Mouse (Mus musculus): ENCODE measurements around the gene Fundc1. TPM values are rescaled to one million over a fixed set of nuclear protein-coding genes. Genes with fewer than 3 reads are reported as not detected.
"Not testable (repeated sequence)": the region's sequence is repeated elsewhere in the genome, so short reads cannot be mapped to it uniquely, and the experiment has no call there.

The Fundc1 gene
- total RNA-seq (2014; fragmentation: Nextera tagmentation) (33.0 and 36.1 TPM in 2 replicates), total RNA-seq (2017) (38.0 and 54.8 TPM in 2 replicates)

DNA sequence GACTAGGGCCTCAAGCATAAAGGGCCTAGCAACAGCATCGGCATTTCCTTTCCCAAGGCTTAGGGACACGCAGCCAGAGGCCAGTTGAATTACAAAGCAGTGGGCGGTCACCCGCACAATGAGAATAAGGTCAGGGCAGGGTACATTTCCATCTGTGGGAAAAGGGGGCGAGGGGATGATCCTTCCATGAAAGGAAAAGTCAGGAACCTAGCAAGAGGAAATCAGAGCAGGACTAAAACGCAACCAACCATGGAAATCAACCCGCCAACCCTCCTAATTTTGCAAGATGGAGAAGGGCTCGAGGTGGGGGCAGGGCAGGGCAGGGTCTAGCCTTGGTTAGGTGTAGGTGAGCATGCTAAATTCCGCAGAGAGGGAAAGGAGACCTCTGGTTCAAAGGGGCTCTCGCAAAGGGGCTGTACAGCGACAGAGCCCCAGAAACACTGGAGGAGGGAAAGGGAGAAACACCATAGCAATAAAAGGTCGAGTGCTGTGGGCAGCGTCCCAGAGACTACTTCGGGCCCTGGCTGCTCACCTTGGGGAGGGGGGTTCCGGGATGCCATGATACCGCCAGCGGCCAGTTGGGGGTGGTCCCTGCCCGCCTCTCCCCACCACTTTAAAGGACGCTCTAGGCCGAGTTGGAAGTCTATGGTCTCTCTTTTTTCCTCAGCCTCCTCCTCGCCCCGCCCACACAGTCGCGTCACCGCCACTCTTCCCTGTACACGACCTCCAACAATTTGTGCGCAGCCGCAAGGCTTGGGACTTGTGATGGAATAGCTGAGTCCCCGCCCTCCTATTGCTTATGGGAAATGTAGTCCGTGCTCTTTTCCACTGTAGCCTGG lies at the start of gene Fundc1:
Fundc1 (minus strand) TSS at position 705 of the 839 bp plus-strand sequence.
- peak; percentile 100 for ATAC-seq (replicated peaks; ENCODE audit: poor library complexity, severe bottlenecking)

GRCm38 (mm10) chrX:17611253-17611652 lies 39.1 kb upstream of the Fundc1 start:
- no peak for ATAC-seq (replicated peaks; ENCODE audit: poor library complexity, severe bottlenecking)

GRCm38 (mm10) chrX:17608763-17609162 lies 36.6 kb upstream of the Fundc1 start:
- peak; percentile 95 for ATAC-seq (replicated peaks; ENCODE audit: poor library complexity, severe bottlenecking)

GRCm38 (mm10) chrX:17607668-17608067 lies 35.5 kb upstream of the Fundc1 start:
- ATAC-seq (replicated peaks; ENCODE audit: poor library complexity, severe bottlenecking), result no peak

- no peak; the same call in 1 of the 2 replicates for ATAC-seq (replicated peaks; ENCODE audit: poor library complexity, severe bottlenecking)
Observed at GRCm38 (mm10) chrX:17593331-17593730, 21.2 kb upstream of the Fundc1 start.

DNA sequence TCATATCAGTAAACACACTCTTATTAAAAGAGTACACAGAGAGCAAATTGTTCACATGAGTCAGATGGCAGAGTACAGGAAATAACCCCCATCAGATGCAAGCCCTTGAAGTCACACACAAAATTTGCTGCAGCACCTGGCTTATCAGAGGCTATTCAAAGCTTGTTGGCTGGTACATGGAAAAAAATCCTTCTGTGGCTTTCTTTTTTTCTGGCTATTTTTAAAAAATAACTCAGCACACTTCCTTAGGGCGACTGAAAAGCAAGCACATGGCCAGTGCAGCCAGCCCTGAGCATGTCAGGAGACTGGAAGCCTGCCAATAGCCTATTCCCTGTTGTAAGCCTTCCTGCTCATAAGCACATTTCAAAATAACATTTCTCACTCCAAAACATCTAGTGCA lies 18.6 kb upstream of the Fundc1 start:
- 0 out of 2 replicates have a peak, but pooled peaks have one; percentile 22 for ATAC-seq (replicated peaks; ENCODE audit: poor library complexity, severe bottlenecking)

DNA sequence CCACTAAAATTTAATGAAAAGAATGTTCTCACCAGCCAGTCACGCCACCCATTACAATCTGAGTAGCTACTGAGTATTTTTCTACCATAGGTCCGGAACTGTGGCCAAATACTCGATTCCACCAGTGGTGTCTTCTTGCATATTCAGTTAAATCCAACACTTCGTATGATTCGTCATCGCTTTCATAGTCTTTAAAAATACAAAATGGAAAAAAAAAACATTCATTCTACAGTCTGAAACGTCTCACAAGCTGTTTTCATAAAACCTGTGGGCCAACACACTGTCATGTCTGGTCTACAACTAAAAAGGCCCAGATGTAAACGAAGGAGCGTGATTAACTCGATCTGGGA lies 879 bp downstream of the Fundc1 start:
- no peak for ATAC-seq (replicated peaks; ENCODE audit: poor library complexity, severe bottlenecking)

DNA sequence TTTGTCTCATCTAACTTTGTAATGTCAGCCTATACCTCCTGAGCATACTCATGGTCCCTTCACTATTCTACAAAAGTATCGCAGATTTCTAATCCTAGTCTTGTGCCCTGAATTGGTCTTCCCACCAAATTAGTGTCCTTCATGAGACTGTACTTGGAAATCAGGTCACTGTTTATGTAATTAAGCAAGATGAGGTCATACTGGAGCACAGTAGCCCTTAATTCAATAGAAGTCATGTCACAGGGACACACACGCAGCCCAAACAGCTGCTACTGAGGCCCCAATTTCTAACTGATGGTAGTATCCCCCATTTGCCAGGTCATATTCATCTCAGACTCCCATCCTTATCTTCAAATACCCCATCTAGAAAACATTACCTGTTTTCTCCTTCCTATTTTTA lies 3.5 kb downstream of the Fundc1 start:
- ATAC-seq (replicated peaks; ENCODE audit: poor library complexity, severe bottlenecking), result no peak

GRCm38 (mm10) chrX:17565743-17566142 lies 6.4 kb downstream of the Fundc1 start:
- ATAC-seq (replicated peaks; ENCODE audit: poor library complexity, severe bottlenecking), result no peak

GRCm38 (mm10) chrX:17564732-17565131 lies 7.4 kb downstream of the Fundc1 start:
- peak; percentile 55 for ATAC-seq (replicated peaks; ENCODE audit: poor library complexity, severe bottlenecking)

DNA sequence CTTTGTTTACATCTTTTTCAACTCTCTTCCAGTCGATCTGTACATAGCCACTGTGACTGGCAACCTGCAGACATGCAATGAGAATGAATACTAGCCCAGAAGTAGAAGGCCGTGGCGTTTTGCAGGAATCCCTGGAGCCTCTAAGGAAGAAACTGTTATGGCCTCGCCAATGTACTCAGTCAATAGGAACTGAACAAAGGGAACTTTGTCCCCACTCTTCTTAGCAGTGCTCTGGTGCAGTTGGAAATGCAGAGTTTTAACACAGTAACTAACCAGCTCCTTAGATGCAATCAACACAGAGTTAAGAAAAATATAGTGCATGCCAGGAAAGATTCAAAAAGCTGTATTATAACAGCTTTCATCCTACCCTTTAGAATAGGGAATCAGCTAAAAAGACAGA lies 13.4 kb downstream of the Fundc1 start:
- ATAC-seq (replicated peaks; ENCODE audit: poor library complexity, severe bottlenecking), result no peak

- no peak for ATAC-seq (replicated peaks; ENCODE audit: poor library complexity, severe bottlenecking)
Observed at GRCm38 (mm10) chrX:17554488-17554887, 17.6 kb downstream of the Fundc1 start.

GRCm38 (mm10) chrX:17551586-17551985 lies 20.5 kb downstream of the Fundc1 start:
- ATAC-seq (replicated peaks; ENCODE audit: poor library complexity, severe bottlenecking), result not testable (repeated sequence)

GRCm38 (mm10) chrX:17547143-17547806 lies 24.9 kb downstream of the Fundc1 start:
- ATAC-seq (replicated peaks; ENCODE audit: poor library complexity, severe bottlenecking), result no peak

GRCm38 (mm10) chrX:17544860-17545492 lies 27.1 kb downstream of the Fundc1 start:
- ATAC-seq (replicated peaks; ENCODE audit: poor library complexity, severe bottlenecking), result no peak

GRCm38 (mm10) chrX:17537701-17538100 lies 34.4 kb downstream of the Fundc1 start:
- ATAC-seq (replicated peaks; ENCODE audit: poor library complexity, severe bottlenecking), result 0 out of 2 replicates have a peak, but pooled peaks have one; percentile 46

GRCm38 (mm10) chrX:17527008-17527407 lies 45.1 kb downstream of the Fundc1 start:
- ATAC-seq (replicated peaks; ENCODE audit: poor library complexity, severe bottlenecking), result no peak

DNA sequence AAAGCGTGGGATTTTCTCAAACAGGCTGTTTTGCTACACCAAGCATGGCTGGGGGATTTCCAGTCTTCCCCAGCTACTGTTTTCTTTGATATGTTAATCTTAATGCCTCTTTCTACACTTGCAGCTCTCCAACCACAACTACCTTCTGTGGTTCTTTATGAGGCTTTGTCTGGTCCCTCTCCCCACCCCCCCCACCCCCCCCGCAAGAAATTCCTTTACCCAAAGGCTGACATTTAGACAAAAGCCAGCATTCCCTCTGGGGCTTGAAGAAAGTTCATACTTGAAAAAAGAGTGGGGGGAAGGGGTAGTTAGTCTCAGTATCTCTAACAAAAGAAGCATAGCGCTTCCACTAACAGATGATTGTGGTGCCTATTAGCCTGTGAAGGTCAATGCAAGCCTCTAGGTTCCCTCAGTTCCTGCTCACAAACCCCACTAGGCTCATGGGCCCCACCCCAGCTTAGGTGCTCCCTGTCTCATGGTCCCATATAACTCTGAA lies 50.9 kb downstream of the Fundc1 start:
- no peak for ATAC-seq (replicated peaks; ENCODE audit: poor library complexity, severe bottlenecking)

GRCm38 (mm10) chrX:17520086-17520485 lies 52.0 kb downstream of the Fundc1 start:
- peak; percentile 84 for ATAC-seq (replicated peaks; ENCODE audit: poor library complexity, severe bottlenecking)

GRCm38 (mm10) chrX:17514012-17514411 lies 58.1 kb downstream of the Fundc1 start:
- ATAC-seq (replicated peaks; ENCODE audit: poor library complexity, severe bottlenecking), result no peak
